Mouse (Mus musculus): ENCODE measurements around the gene Ltb4r2. TPM values are rescaled to one million over a fixed set of nuclear protein-coding genes. Genes with fewer than 3 reads are reported as not detected.
A peak's percentile ranks its signal among the peaks of the same experiment; 100 is the strongest.

Ltb4r2 gene
- total RNA-seq, 2 experiments from 2014 or later: 0.10 to 0.20 TPM

DNA sequence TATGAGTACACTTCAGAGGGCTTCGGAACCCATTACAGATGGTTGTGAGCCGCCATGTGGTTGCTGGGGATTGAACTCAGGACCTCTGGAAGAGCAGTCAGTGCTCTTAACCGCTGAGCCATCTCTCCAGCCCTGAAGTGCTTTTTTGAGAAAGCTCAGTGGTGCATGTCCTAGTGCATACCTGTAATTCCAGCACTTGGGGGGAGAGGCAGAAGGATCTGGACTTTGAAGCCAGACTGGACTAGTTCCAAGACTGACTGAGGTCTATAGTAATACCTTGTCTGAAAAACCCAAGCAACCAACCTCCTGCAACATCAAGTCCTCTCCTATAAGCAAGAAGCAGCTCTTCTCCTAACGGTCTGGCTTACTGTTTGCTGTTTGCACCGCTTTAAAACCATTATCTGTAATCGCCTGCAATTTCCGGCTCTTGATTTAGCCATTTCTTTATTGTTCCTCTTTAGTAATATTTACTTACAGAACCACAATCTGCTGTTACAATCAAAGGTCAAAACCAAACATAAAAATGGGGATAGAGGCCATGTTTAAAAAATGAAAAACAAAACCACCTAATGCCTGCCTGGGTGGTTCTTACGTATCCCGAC lies 24.0 kb upstream of the Ltb4r2 start:
- no peak for DNase-seq

DNA sequence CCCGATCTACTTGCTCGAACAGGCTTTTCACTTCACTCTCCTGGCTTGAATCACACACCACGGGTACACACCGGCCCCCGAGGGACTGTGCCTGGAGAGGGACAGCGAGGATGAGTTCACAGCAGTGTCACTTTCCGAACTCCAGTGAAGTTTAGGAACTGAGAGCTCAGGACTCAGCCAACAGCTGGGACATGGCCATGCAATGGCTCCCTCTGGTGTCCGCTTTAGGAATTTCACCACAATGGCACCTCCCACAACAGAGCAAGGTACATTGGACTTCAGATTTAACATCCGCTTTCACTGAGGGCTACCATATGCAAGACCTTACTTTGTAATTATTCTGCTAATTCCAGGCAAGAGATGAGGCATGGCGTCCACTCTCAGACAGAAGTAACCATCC lies 17.5 kb upstream of the Ltb4r2 start:
- peak; percentile 82 to 86 for DNase-seq

DNA sequence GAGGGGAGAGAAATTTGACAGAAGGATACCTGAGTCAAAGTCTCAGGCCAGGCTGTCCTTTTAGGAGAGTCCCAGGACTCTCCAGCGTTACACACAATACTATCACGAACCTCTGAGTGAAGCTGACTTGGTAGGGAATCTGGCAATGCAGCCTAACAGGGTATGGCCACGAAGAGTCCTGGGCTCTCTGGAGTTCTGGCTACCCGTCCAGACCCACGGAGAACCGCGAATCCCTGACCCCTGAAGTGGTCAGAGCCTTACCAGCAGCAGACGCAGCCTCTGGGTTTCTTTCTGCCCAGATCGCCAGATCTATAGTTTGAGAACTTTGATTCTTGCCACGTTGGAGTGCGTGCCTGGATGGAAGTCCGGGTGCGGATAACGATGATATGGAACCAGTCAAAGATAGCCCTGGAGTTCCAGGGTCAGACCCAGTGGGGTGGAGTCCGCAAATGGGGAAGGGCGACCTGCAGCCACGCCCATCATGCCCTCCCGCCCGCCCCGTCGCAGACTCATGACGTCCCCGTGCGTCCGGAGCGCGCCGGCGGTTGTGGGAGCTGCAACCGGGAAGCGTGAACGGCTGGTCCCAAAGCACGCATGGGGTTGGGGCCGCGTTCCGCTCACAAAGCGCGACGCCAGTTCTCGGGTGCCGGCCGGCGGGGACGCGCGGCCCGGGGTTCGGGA lies 15.9 kb upstream of the Ltb4r2 start, which contains the start of the genes Dhrs1 and Nop9:
Gene Dhrs1 (minus strand): TSS at position 511 of the 681 bp plus-strand sequence.
Gene Nop9 (plus strand): TSS at position 514 of the 681 bp plus-strand sequence.
- peak; percentile 81 to 85 for DNase-seq

DNA sequence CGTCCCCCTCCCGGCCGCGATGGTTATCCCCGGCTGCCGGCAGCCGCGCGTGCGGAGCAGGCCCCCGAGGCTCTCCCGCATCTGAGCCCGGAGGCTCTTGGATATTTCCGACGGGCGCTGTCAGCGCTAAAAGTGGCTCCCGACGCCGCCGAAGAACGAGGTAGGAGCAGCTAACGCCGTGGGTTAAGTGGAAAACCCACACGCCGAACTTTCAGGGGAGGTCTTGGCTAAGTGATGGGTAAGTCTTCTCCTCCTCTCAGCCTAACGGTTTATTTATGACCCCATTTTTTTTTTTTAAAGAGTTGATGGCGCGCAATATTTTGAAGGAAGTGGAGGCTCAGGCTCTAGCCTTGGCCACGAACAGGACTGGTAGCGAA lies 15.4 kb upstream of the Ltb4r2 start:
- no peak for DNase-seq

DNA sequence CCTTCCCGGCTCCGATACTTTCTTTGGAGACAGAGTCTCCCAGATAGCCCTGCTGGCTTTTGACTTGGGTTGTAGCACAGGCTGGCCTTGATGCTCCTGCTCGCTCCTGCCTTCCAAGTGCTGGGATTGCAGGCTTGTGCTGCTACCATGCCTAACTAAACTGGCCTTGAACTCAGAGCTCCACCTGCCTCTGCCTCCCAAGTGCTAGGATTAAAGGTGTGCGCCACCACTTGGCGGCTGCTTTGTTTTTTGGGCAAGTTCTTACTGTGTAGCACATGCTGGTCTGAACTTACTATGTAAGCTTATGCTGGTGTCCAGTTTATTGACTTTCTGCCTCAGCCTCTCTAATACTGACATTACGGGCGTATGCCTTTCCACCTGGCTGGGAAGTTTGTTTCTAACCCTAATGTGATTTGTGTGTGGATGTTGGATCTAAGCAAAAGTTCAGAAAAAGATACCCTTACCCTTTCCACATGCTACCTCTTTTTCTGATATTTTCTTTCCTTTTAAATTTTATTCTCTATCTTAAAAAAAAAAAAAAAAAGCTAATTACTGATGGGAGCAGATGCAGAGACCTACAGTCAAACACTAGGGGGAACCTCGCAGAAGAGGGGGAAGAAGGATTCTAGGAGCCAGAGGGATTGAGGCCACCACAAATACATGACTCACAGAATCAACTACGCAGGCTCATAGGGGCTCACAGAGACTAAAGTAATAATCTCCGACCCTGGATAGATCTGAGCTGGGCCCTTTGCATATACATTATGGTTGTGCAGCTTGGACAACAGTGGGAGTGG lies 14.0 kb upstream of the Ltb4r2 start:
- DNase-seq: no peak

DNA sequence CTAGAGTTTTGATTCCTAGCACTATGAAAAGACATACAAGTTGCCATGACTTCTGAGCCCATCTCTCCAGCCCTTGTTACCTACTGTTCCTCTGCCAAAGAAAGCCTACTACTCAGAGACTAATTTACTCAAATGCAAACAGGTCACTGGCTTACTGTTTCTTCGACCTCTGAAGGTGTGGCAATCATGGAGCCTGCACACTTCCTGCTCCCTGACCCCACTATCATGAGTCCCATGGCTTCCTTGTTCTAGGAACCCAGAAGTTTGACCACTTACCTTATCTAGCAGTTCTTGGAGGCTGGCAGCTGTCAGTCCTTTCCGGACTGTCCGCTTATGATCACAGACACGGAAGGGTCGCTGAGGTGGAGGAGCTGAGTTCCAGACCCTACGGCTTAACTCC lies 3.7 kb upstream of the Ltb4r2 start:
- no peak for DNase-seq

DNA sequence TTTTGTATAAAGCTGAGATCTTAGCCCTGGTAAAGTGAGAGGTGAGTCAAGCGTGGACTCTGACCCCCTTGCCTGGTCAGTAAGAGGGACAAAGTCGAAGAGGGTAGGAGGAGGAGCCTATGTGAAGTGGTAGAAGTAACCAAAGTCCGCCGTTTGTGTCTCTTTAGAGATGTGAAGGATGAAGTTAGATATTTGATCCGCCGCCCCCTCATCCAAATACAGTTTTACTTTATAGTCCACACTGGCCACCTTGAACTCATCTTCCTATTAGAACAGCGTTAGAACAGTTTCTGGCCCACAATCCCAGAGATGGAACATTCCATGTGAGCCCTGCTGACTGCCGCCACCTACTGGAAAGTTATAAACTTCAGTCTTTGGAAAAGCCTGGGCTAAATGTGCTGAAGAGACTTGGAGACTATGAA lies 2.9 kb upstream of the Ltb4r2 start, which contains the start of gene Cideb:
Gene Cideb (minus strand): TSS at position 96 of the 422 bp plus-strand sequence.
- DNase-seq: no peak

DNA sequence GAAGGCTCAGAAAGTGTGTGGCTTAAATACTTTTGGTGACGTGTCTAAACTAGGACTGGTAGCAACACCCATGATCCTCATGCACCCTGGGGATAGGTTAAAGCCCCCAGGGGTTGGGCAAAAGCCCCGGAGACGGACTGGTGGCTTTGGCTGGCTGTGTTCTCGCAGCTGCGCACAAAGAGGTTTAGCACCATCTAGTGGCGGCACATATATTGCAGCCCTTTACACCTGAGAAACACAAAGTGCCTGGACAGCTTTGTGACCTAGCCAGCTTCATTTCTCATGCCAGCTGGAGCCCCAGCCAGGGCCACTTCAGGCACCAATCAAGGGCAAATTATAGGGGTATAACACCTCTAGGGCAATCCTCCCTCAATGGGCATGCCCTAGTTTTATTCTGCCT lies 1.1 kb upstream of the Ltb4r2 start:
- DNase-seq: peak; percentile 72 to 77

DNA sequence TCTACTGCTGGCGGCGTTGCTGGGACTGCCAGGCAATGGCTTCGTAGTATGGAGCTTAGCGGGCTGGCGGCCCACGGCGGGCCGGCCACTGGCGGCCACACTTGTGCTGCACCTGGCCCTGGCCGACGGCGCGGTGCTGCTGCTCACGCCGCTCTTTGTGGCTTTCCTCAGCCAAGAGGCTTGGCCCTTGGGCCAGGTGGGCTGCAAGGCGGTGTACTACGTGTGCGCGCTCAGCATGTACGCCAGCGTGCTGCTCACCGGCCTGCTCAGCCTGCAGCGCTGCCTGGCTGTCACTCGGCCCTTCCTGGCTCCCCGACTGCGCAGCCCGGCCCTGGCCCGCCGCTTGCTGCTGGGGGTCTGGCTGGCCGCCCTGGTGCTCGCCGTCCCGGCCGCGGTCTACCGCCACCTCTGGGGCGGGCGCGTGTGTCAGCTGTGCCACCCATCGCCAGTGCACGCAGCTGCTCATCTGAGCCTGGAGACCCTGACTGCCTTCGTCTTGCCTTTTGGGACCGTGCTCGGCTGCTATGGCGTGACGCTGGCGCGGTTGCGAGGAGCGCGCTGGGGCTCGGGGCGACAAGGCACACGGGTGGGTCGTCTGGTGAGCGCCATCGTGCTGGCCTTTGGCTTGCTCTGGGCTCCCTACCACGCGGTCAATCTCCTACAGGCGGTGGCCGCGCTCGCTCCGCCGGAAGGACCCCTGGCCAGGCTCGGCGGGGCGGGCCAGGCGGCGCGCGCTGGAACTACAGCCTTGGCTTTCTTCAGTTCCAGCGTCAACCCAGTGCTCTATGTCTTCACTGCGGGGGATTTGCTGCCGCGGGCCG lies 983 bp downstream of the Ltb4r2 start:
- DNase-seq: peak; percentile 32 to 33

DNA sequence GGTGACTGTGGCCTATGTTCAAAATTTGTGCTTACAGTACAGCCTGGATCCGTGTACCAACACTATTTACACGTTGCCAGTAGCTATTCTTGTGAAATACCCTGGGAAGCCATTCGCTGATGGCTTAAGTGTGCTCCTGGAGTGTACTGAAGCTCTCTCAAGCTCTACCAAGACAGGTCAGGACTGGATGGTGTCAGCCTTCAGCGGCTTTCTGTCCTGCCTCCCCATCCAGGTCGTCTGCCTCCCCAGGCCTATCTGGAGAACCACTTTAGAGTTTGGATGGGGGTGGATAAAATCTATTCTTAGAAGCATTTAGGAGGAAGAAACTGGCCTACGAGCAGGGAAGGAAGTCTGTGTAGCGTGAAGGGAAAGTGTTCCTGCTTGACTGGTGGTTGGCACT lies 1.9 kb downstream of the Ltb4r2 start:
- no peak for DNase-seq

DNA sequence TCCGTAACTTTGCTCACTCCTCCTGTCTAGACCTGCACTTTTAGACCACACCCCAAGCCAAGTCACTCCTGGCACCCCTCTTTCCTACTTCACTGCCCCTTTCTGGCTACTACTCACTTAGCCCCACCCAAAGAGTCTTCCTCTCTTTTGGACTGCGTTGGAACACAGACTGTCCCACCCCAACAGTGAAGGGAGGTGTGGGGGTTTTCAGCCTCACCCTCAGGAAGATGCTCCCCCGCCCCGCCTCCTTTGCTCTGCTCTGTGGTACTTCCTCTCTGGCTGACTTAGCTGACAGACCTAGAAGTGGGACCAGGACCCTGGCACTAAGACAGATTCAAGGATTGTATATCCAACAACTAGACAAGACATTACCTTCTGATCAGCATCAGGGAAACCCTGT lies 4.5 kb downstream of the Ltb4r2 start, which contains the start of gene Ltb4r1:
Gene Ltb4r1 (plus strand): TSS at position 267 of the 400 bp plus-strand sequence.
- no peak for DNase-seq

DNA sequence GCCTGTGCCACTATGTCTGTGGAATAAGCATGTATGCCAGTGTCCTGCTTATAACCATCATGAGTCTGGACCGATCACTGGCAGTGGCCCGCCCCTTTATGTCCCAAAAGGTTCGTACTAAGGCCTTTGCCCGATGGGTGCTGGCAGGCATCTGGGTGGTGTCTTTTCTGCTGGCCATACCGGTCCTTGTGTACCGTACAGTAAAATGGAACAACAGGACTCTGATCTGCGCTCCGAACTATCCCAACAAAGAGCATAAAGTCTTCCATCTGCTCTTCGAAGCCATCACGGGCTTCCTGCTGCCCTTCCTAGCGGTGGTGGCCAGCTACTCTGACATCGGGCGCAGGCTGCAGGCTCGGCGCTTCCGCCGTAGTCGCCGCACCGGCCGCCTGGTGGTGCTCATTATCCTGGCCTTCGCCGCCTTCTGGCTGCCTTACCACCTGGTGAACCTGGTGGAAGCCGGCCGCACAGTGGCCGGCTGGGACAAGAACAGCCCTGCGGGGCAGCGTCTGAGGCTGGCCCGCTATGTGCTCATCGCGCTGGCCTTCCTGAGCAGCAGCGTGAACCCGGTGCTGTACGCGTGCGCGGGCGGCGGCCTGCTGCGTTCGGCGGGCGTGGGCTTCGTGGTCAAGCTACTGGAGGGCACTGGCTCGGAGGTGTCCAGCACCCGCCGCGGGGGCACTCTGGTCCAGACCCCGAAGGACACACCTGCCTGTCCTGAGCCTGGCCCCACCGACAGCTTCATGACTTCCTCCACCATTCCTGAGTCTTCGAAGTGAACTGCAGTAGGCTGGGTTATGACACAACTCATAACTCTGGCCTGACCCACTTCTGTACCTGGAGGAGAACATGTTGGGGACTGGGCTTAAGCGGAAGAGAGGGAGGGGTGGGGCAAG lies 6.5 kb downstream of the Ltb4r2 start:
- no peak for DNase-seq

DNA sequence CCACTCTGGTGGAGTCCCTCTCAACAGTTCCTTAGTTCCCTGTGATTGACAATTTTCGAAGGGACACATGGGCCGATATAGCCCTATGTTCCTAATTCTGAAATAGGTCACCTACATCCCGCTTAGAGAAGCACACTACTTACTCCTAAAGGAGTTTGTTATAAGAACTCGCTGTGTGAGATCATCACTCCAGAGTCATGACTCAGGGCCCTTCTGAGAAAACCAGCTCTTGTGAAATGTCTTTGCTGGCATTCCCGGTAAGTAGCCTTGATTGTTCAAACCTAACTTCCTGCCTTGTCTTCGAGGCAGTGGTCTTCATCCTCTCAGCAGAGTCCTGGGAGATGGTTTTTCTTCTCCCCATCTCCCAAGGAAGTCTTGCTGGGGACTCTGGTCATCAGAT lies 7.3 kb downstream of the Ltb4r2 start:
- DNase-seq: no peak

DNA sequence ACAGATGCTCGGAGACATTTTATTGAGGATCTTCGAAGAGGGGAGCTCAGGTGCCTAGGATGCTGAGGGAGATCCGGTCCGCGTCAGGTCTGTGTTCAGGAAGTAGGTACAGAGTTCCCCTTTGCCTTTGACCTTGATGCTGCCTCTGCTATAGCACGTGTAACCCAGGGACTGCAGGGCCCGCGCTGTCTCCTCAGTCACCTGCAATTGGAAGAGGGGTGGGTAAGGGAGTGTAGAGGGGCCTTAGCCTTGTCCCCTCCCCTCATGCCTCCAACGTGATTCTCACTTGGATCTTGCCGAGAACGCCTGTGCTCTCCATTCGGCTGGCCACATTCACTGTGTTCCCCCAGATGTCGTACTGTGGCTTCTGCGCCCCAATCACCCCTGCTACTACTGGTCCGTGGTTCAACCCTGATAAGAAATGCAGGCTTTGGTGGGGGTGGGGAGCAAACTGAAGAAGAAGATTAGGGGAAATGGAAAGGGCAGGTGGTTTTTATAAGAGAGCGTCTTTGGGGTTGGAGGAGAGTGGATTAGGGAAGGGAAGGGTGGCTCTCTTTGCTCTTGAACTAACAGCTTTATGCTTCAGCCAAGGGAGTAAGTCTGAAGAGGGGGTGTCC lies 8.0 kb downstream of the Ltb4r2 start:
- DNase-seq: no peak

DNA sequence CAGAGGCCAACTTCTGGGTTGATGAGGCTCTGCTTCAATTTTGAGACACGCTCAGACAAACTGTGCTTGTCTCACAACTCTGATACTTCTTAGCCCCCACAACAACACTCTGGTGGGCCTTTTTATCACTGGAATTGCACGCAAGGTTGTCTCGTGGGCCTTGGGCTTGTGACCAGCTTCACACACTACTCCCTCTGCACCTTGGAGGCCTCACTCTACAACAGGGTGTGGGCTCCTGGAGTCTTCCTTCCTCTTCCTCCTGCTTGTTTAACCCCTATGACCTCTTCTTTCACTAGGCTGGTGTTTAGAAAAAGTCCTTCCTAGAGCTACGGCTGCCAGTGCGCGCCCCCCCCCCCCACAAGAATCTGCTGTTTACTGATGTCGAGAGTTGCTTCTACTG lies 15.5 kb downstream of the Ltb4r2 start:
- DNase-seq: no peak

DNA sequence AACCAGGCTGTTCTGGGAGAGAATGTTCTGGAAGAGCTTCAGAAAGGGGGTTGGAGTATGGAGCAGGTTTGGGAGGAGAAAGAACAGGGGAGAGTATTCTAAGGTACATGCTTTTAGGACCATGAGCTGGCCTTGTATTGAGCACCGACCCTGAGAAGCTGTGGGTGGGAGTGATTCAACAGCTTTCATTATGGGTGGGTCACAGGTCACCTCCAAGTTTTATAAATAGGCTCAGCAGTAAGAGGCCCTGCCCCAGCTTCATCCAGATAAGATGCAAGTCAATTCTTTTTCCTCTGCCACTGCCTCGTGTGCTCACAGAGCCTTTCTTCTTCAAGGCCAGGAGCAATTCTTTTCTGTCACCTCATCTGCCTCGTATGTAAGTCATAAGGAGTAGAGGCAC lies 15.9 kb downstream of the Ltb4r2 start:
- DNase-seq: no peak

DNA sequence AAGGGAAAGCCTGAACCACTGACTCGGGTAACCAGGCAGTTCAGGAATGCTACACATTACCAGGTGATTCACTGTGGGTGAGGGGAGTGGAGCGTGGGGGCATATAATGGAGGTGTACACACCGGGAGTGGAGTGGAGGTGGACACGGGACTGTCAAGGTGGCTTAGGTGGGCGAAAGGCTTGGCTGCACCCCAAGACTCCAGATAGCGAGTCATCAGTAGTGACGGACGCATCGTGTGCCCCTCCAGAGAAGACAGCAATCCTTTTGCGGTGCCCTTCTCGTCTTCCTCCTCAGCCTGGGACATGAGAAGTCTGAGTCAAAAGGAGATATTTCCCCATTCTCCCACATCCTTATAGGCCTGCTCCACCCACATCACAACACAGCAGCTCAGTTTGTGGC lies 16.6 kb downstream of the Ltb4r2 start:
- no peak for DNase-seq

DNA sequence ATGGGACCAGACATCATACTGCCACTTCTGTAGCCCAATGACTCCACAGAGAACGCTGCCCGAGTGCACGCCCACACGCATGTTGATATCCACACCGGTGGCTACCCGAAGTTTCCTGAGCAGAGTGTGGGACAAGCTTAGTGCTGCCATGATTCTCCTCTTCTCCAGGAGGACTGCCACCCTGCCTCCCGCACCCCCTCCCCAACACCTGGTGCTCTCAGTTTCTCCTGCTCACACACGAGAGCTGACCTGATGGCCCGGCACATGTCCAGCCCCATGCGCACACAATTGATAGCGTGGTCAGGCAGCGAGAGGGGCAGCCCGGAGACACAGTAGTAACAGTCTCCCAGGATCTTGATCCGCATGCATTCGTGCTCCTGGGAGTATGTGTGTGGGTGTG lies 17.5 kb downstream of the Ltb4r2 start:
- no peak for DNase-seq

DNA sequence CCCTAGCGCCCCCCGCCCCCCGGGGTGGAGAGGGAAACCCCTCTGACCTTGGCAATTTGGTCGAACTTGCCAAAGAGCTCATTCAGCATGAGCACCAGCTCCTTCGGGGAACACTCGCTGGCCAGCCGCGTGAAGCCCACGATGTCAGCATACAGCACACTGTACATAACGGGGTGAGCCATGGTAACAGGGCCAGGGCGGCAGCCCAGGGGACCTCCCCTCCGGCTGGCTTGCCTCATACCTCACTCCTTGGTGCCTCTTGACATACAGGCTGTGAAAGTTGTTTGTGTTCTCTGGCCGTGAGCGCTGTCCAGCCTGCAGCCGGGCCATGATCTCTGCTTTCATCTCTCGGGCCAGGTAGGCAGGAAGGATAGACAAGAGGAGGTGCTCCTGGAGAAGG lies 18.4 kb downstream of the Ltb4r2 start:
- no peak for DNase-seq

DNA sequence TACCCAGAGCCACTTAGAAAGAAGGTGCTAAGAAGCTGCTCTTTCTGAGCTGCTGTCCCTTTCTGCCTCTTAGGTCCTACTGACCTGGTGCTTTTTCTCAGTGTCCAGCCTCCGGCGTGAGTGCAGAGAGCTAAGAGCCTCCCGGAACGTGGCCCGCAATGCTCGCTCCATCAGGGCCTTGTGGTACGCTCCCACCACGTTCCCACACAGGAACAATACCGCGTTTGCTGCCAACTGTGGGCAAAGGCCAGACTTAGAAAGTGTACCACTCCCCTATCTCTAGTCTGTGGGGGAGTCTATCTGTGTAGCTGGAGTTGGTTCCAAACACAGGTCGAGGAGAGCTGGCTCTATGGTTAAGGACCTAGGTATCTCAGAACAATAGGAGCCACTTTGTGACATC lies 19.5 kb downstream of the Ltb4r2 start:
- no peak for DNase-seq

DNA sequence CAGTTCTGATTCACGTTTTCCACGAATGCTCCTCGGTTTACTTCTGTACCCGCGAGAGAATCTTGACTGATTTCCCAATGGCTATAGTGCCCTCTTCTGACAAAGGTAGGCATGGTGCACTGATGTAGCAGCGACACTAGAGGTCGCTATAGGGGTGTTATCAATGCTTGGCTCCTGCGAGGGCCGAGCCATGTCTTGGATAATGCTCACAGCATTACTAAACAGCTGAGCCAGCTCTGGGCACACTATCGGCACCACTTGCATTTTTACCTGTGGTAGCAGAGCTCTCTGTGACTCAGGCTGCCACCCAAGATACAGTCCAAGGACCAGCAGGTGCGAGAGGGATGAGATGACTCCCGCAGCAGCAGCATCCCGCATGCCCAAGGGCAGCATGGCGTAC lies 20.1 kb downstream of the Ltb4r2 start:
- peak in 1 of 2 experiments; percentile 43 for DNase-seq
